Mouse (Mus musculus): Measurements from ENCODE around the gene Sult2b1. TPM values are rescaled to one million over a fixed set of nuclear protein-coding genes. Genes with fewer than 3 reads are reported as not detected.

Gene Sult2b1
- polyA plus RNA-seq, 1 experiment from 2014 or later = 9.7 TPM

- peak; percentile 38 for ATAC-seq (replicated peaks)
- H3K36me3 ChIP-seq (replicated peaks) = peaks cover 36% of the 10 kb centered on the region
- peak overlapping the region; percentile 84 for H3K9ac ChIP-seq
- peak overlapping the region; percentile 75 for H3K4me2 ChIP-seq
- peaks cover 35% of the 10 kb centered on the region for H3K4me1 ChIP-seq
- H3K4me3 ChIP-seq = peak overlapping the region; percentile 96
- WGBS = under 1% methylated on average over 14 of the region's 14 CpGs
- H3K27ac ChIP-seq = peak overlapping the region; percentile 95
- no peaks in the 10 kb centered on the region for H3K9me3 ChIP-seq
- no peaks in the 10 kb centered on the region for H3K27me3 ChIP-seq (replicated peaks)
Observed at GRCm38 (mm10) chr7:45786136-45786578, 1.7 kb upstream of the Sult2b1 start.

- Histone ChIP-seq H3K4me3 (peak overlapping the region; percentile 96), H3K27me3 (replicated peaks) (no peaks in the 10 kb centered on the region), H3K9ac (peak overlapping the region; percentile 84), H3K9me3 (no peaks in the 10 kb centered on the region), H3K27ac (peak overlapping the region; percentile 95), H3K36me3 (replicated peaks) (peaks cover 30% of the 10 kb centered on the region), H3K4me2 (peak overlapping the region; percentile 75), H3K4me1 (peaks cover 35% of the 10 kb centered on the region)
- under 1% methylated on average over 36 of the region's 42 CpGs for WGBS
- peak; percentile 43 for ATAC-seq (replicated peaks)
Observed at GRCm38 (mm10) chr7:45785388-45786135, 1.1 kb upstream of the Sult2b1 start.

- peak within 1 kb of the TSS; percentile 95 for H3K27ac ChIP-seq
- WGBS = 2% methylated on average over 38 of the region's 38 CpGs
- H3K36me3 ChIP-seq (replicated peaks) = peaks cover 12% of the 10 kb centered on the region; the same call in 1 of the 2 replicates
- H3K9me3 ChIP-seq = no peaks in the 10 kb centered on the region
- ATAC-seq (replicated peaks) = peak; percentile 50
- H3K4me3 ChIP-seq = peak within 1 kb of the TSS; percentile 96
- peaks cover 35% of the 10 kb centered on the region for H3K4me1 ChIP-seq
- peak within 1 kb of the TSS; percentile 75 for H3K4me2 ChIP-seq
- H3K9ac ChIP-seq = peak within 1 kb of the TSS; percentile 81
- H3K27me3 ChIP-seq (replicated peaks) = no peaks in the 10 kb centered on the region
Observed at GRCm38 (mm10) chr7:45783511-45784091, 868 bp downstream of the Sult2b1 start, which contains the start of gene Lmtk3. Gene Lmtk3 (plus strand): TSS chr7:45783738.

- Histone ChIP-seq H3K27ac (no peak overlapping the region), H3K9ac (no peak overlapping the region), H3K4me1 (peaks cover 22% of the 10 kb centered on the region), H3K9me3 (no peaks in the 10 kb centered on the region), H3K36me3 (replicated peaks) (0 out of 2 replicates have a peak, but pooled peaks cover 2% of the 10 kb centered on the region), H3K27me3 (replicated peaks) (no peaks in the 10 kb centered on the region), H3K4me3 (no peak overlapping the region), H3K4me2 (no peak overlapping the region)
- no peak for ATAC-seq (replicated peaks)
- WGBS = 79% methylated on average over 4 of the region's 4 CpGs
Observed at GRCm38 (mm10) chr7:45782271-45782670, 2.2 kb downstream of the Sult2b1 start.

GRCm38 (mm10) chr7:45779081-45779641 is 5.3 kb downstream of the Sult2b1 start:
- WGBS = 19% methylated on average over 22 of the region's 22 CpGs
- Histone ChIP-seq H3K36me3 (replicated peaks) (no peaks in the 10 kb centered on the region), H3K27me3 (replicated peaks) (no peaks in the 10 kb centered on the region), H3K4me1 (peaks cover 6% of the 10 kb centered on the region; the same call in 1 of the 2 replicates), H3K4me2 (peak overlapping the region; percentile 30), H3K9ac (no peak overlapping the region), H3K27ac (no peak overlapping the region), H3K4me3 (no peak overlapping the region), H3K9me3 (no peaks in the 10 kb centered on the region)
- no peak for ATAC-seq (replicated peaks)

GRCm38 (mm10) chr7:45775237-45775636 is 9.2 kb downstream of the Sult2b1 start:
- ATAC-seq (replicated peaks) = no peak
- Histone ChIP-seq H3K9me3 (no peaks in the 10 kb centered on the region), H3K4me3 (no peak overlapping the region), H3K4me1 (no peaks in the 10 kb centered on the region), H3K36me3 (replicated peaks) (no peaks in the 10 kb centered on the region), H3K27me3 (replicated peaks) (0 out of 2 replicates have a peak, but pooled peaks cover 3% of the 10 kb centered on the region), H3K4me2 (no peak overlapping the region), H3K9ac (no peak overlapping the region), H3K27ac (no peak overlapping the region)
- WGBS = 82% methylated on average over 7 of the region's 7 CpGs

- H3K4me3 ChIP-seq = no peak overlapping the region
- WGBS = 65% methylated on average over 4 of the region's 4 CpGs
- 0 out of 2 replicates have a peak, but pooled peaks cover 3% of the 10 kb centered on the region for H3K27me3 ChIP-seq (replicated peaks)
- H3K4me1 ChIP-seq = no peaks in the 10 kb centered on the region
- no peaks in the 10 kb centered on the region for H3K36me3 ChIP-seq (replicated peaks)
- H3K9me3 ChIP-seq = no peaks in the 10 kb centered on the region
- no peak overlapping the region for H3K4me2 ChIP-seq
- H3K27ac ChIP-seq = no peak overlapping the region
- no peak for ATAC-seq (replicated peaks)
- no peak overlapping the region for H3K9ac ChIP-seq
Observed at GRCm38 (mm10) chr7:45771101-45771500, 13.4 kb downstream of the Sult2b1 start.

- Histone ChIP-seq H3K27ac (no peak overlapping the region), H3K4me3 (no peak overlapping the region), H3K27me3 (replicated peaks) (0 out of 2 replicates have a peak, but pooled peaks cover 3% of the 10 kb centered on the region), H3K9me3 (no peaks in the 10 kb centered on the region), H3K4me2 (no peak overlapping the region), H3K4me1 (no peaks in the 10 kb centered on the region), H3K9ac (no peak overlapping the region), H3K36me3 (replicated peaks) (no peaks in the 10 kb centered on the region)
- no peak for ATAC-seq (replicated peaks)
- 67% methylated on average over 8 of the region's 8 CpGs for WGBS
Observed at GRCm38 (mm10) chr7:45770427-45771082, 13.9 kb downstream of the Sult2b1 start.

GRCm38 (mm10) chr7:45767500-45767899 is 17.0 kb downstream of the Sult2b1 start:
- H3K9ac ChIP-seq = no peak overlapping the region
- no peak overlapping the region for H3K27ac ChIP-seq
- H3K4me3 ChIP-seq = no peak overlapping the region
- 94% methylated on average over 6 of the region's 6 CpGs for WGBS
- H3K9me3 ChIP-seq = no peaks in the 10 kb centered on the region
- no peaks in the 10 kb centered on the region for H3K4me1 ChIP-seq
- no peaks in the 10 kb centered on the region for H3K36me3 ChIP-seq (replicated peaks)
- ATAC-seq (replicated peaks) = no peak
- H3K4me2 ChIP-seq = no peak overlapping the region
- no peaks in the 10 kb centered on the region for H3K27me3 ChIP-seq (replicated peaks)

GRCm38 (mm10) chr7:45766764-45767163 is 17.7 kb downstream of the Sult2b1 start:
- no peaks in the 10 kb centered on the region for H3K4me1 ChIP-seq
- no peaks in the 10 kb centered on the region for H3K36me3 ChIP-seq (replicated peaks)
- no peak for ATAC-seq (replicated peaks)
- H3K4me2 ChIP-seq = no peak overlapping the region
- no peaks in the 10 kb centered on the region for H3K27me3 ChIP-seq (replicated peaks)
- no peak overlapping the region for H3K27ac ChIP-seq
- no peak overlapping the region for H3K4me3 ChIP-seq
- no peaks in the 10 kb centered on the region for H3K9me3 ChIP-seq
- no peak overlapping the region for H3K9ac ChIP-seq
- 59% methylated on average over 8 of the region's 8 CpGs for WGBS

GRCm38 (mm10) chr7:45765995-45766394 is 18.5 kb downstream of the Sult2b1 start:
- 66% methylated on average over 8 of the region's 8 CpGs for WGBS
- no peak for ATAC-seq (replicated peaks)
- no peaks in the 10 kb centered on the region for H3K36me3 ChIP-seq (replicated peaks)
- no peaks in the 10 kb centered on the region for H3K27me3 ChIP-seq (replicated peaks)
- no peak overlapping the region for H3K9ac ChIP-seq
- no peak overlapping the region for H3K27ac ChIP-seq
- no peaks in the 10 kb centered on the region for H3K9me3 ChIP-seq
- no peak overlapping the region for H3K4me2 ChIP-seq
- H3K4me3 ChIP-seq = no peak overlapping the region
- H3K4me1 ChIP-seq = no peaks in the 10 kb centered on the region

GRCm38 (mm10) chr7:45760151-45760550 is 24.3 kb downstream of the Sult2b1 start:
- no peak overlapping the region for H3K9ac ChIP-seq
- H3K9me3 ChIP-seq = no peaks in the 10 kb centered on the region
- H3K36me3 ChIP-seq (replicated peaks) = no peaks in the 10 kb centered on the region
- 51% methylated on average over 5 of the region's 5 CpGs for WGBS
- no peak for ATAC-seq (replicated peaks)
- H3K27ac ChIP-seq = no peak overlapping the region
- no peaks in the 10 kb centered on the region for H3K4me1 ChIP-seq
- no peak overlapping the region for H3K4me2 ChIP-seq
- peaks cover 23% of the 10 kb centered on the region for H3K27me3 ChIP-seq (replicated peaks)
- H3K4me3 ChIP-seq = no peak overlapping the region

Measured in midbrain, embryonic 15.5 days (tissue).